Mouse (Mus musculus): ENCODE measurements around the gene Olfr222. TPM values are rescaled to one million over a fixed set of nuclear protein-coding genes. Genes with fewer than 3 reads are reported as not detected.

Olfr222 gene
- polyA plus RNA-seq, 1 experiment from 2014 or later: not detected

DNA sequence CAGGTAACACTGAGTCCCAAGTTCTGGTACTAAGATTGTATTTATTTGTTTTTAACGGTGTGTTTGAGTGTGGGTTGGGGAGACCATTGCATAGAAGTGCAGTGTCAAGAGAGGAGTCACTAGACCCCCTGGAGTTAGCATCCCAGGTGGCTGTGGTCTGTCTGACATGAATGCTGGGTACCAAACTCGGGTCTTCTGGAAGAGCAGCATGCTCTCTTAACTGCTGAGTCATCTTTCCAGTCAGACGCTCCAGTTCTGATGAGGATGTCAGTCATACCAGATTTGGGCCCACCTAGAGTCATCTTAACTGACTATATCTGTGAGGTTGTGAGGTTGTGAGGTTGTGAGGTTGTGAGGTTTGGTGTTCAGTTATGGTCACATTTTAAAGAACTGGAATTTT lies 15.1 kb downstream of the Olfr222 start:
- no peak overlapping the region for H3K4me3 ChIP-seq (ENCODE audit: low read depth, low read length)
- DNase-seq (ENCODE audit: low spot score) (no peak), ATAC-seq (ENCODE audit: insufficient number of reproducible peaks, low FRiP score, low TSS enrichment, low read depth) (no peak)
- no peak overlapping the region for H3K9ac ChIP-seq (ENCODE audit: low read length)
- no peak overlapping the region for H3K27ac ChIP-seq (replicated peaks; ENCODE audit: low read depth, low read length)
- H3K4me2 ChIP-seq (ENCODE audit: low read depth, severe bottlenecking): no peak overlapping the region
- no peaks in the 10 kb centered on the region for H3K4me1 ChIP-seq (ENCODE audit: control insufficient read depth, insufficient read depth, low read length)
- H3K36me3 ChIP-seq (ENCODE audit: control insufficient read depth, insufficient read depth, low read length): no peaks in the 10 kb centered on the region
- no peaks in the 10 kb centered on the region for H3K27me3 ChIP-seq (ENCODE audit: control insufficient read depth, insufficient read depth, low read length)
- no peaks in the 10 kb centered on the region for H3K9me3 ChIP-seq (ENCODE audit: control insufficient read depth, low read length)
- WGBS: 68% methylated on average over 3 of the region's 3 CpGs

DNA sequence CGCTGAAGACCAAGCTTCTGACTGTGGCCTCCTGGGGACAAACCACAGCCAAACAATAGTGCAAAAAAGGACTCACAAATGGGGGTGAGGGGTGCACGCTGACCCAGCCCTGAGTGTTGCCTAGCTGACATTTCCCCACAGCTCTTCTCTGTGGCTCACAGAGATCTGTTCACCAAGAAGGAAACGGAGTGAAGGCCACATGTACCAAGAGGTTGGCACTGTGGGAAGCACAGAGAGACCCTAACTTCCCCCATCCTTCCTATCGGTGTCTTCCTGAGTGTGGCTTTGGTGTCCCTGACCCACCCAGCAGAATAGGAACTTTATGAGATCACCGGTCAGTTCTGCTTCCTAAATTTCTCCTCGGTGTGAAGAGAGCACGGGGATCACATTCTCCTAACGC lies 21.5 kb downstream of the Olfr222 start:
- no peak overlapping the region for H3K27ac ChIP-seq (replicated peaks; ENCODE audit: low read depth, low read length)
- H3K27me3 ChIP-seq (ENCODE audit: control insufficient read depth, insufficient read depth, low read length): no peaks in the 10 kb centered on the region
- ATAC-seq (ENCODE audit: insufficient number of reproducible peaks, low FRiP score, low TSS enrichment, low read depth) (no peak), DNase-seq (ENCODE audit: low spot score) (no peak)
- H3K9me3 ChIP-seq (ENCODE audit: control insufficient read depth, low read length): no peaks in the 10 kb centered on the region
- H3K4me1 ChIP-seq (ENCODE audit: control insufficient read depth, insufficient read depth, low read length): no peaks in the 10 kb centered on the region
- H3K9ac ChIP-seq (ENCODE audit: low read length): no peak overlapping the region
- no peak overlapping the region for H3K4me2 ChIP-seq (ENCODE audit: low read depth, severe bottlenecking)
- H3K36me3 ChIP-seq (ENCODE audit: control insufficient read depth, insufficient read depth, low read length): no peaks in the 10 kb centered on the region
- 84% methylated on average over 8 of the region's 8 CpGs for WGBS
- no peak overlapping the region for H3K4me3 ChIP-seq (ENCODE audit: low read depth, low read length)

DNA sequence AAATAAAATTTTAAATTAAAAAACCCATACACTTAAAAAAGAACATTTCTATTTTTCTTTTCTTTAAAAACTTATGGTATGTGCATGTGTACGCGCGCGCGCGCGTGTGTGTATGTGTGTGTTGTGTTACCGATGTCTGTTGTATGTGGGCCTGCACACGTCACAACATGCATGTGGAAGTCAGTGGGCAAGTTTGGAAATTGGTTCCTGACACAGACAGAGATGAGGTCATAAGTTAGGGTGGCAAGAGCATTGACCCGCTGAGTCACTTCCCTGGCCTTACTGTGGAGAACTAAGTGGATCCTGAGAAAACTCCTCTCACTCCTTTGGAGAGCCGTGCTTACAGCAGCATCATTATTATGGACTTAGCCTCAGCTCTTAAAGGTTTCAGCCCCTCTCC lies 21.9 kb downstream of the Olfr222 start:
- Histone ChIP-seq H3K27me3 (ENCODE audit: control insufficient read depth, insufficient read depth, low read length) (no peaks in the 10 kb centered on the region), H3K4me3 (ENCODE audit: low read depth, low read length) (no peak overlapping the region), H3K9ac (ENCODE audit: low read length) (no peak overlapping the region), H3K4me1 (ENCODE audit: control insufficient read depth, insufficient read depth, low read length) (no peaks in the 10 kb centered on the region), H3K9me3 (ENCODE audit: control insufficient read depth, low read length) (no peaks in the 10 kb centered on the region), H3K36me3 (ENCODE audit: control insufficient read depth, insufficient read depth, low read length) (no peaks in the 10 kb centered on the region), H3K27ac (replicated peaks; ENCODE audit: low read depth, low read length) (no peak overlapping the region), H3K4me2 (ENCODE audit: low read depth, severe bottlenecking) (no peak overlapping the region)
- no peak for ATAC-seq (ENCODE audit: insufficient number of reproducible peaks, low FRiP score, low TSS enrichment, low read depth)
- WGBS: 95% methylated on average over 11 of the region's 11 CpGs
- DNase-seq (ENCODE audit: low spot score): no peak

DNA sequence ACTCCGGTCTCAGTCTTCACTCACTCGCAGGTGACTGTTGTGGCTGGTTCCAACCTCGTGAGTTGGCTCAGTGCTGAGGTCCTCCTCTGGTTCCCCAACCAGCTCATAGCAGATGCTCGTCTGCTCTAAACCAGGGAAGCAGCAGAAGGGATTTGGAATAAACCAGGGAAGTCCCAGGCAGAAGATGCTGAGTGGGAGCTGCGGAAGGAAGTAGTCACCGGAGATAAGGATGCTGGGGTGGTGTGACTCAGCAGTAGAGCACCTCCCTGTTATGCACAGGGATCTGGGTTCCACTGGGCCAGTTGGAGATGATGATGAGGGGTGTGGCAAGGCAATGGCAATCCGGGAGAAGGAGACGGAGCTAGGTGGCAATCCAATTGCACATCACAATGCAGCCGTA lies 32.0 kb downstream of the Olfr222 start:
- WGBS: 84% methylated on average over 9 of the region's 9 CpGs

DNA sequence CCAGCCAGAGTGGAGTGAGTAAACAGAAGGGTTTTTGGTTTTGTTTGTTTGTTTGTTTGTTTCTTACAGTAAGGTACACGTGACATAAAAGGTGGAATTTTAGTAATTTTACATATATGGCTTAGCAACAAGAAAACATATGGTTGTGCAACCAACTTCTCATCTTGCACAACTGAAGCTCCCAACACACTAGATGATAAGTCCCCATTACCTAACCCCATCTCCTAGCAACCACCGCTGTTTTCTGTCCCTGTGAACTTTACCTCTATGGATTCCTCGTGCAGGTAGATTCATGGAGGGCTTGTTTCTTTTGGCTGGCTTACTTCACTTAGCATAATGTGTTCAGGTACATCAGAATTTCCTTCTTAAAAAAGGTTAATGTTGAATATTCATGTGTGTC lies 32.7 kb downstream of the Olfr222 start:
- Histone ChIP-seq H3K9me3 (ENCODE audit: control insufficient read depth, low read length) (no peaks in the 10 kb centered on the region), H3K27ac (replicated peaks; ENCODE audit: low read depth, low read length) (no peak overlapping the region), H3K27me3 (ENCODE audit: control insufficient read depth, insufficient read depth, low read length) (no peaks in the 10 kb centered on the region), H3K9ac (ENCODE audit: low read length) (no peak overlapping the region), H3K4me3 (ENCODE audit: low read depth, low read length) (no peak overlapping the region), H3K4me2 (ENCODE audit: low read depth, severe bottlenecking) (no peak overlapping the region), H3K36me3 (ENCODE audit: control insufficient read depth, insufficient read depth, low read length) (no peaks in the 10 kb centered on the region), H3K4me1 (ENCODE audit: control insufficient read depth, insufficient read depth, low read length) (no peaks in the 10 kb centered on the region)
- DNase-seq (ENCODE audit: low spot score) (no peak), ATAC-seq (ENCODE audit: insufficient number of reproducible peaks, low FRiP score, low TSS enrichment, low read depth) (no peak)
- WGBS: 84% methylated on average over 3 of the region's 3 CpGs

More for the DNA sequence above, 32.0 kb downstream of the Olfr222 start:
- no peaks in the 10 kb centered on the region for H3K36me3 ChIP-seq (ENCODE audit: control insufficient read depth, insufficient read depth, low read length)
- H3K27me3 ChIP-seq (ENCODE audit: control insufficient read depth, insufficient read depth, low read length): no peaks in the 10 kb centered on the region
- no peaks in the 10 kb centered on the region for H3K9me3 ChIP-seq (ENCODE audit: control insufficient read depth, low read length)
- no peak overlapping the region for H3K27ac ChIP-seq (replicated peaks; ENCODE audit: low read depth, low read length)
- no peak overlapping the region for H3K4me2 ChIP-seq (ENCODE audit: low read depth, severe bottlenecking)
- no peak overlapping the region for H3K4me3 ChIP-seq (ENCODE audit: low read depth, low read length)
- H3K9ac ChIP-seq (ENCODE audit: low read length): no peak overlapping the region
- DNase-seq (ENCODE audit: low spot score) (no peak), ATAC-seq (ENCODE audit: insufficient number of reproducible peaks, low FRiP score, low TSS enrichment, low read depth) (no peak)
- no peaks in the 10 kb centered on the region for H3K4me1 ChIP-seq (ENCODE audit: control insufficient read depth, insufficient read depth, low read length)

DNA sequence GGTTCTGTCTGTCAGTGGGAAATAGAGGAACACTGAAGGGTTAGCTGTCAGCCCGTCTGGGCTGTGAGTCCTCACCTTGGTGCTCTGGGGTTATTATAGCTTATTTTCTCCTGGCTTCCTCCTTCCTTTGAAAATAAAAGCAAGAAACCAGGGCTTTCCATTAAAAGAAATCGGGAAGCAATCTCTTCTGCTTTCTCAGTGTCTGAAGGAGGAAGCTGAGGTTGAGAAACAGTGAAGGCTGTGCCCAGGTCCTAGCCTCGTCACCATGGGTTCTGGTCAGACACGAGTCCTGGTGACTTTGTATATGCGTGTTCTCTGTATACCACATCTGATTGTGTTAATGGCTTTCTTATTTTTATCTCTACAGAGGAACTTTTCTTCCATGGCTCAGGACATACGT lies 33.6 kb downstream of the Olfr222 start:
- Histone ChIP-seq H3K4me3 (ENCODE audit: low read depth, low read length) (no peak overlapping the region), H3K4me1 (ENCODE audit: control insufficient read depth, insufficient read depth, low read length) (no peaks in the 10 kb centered on the region), H3K27me3 (ENCODE audit: control insufficient read depth, insufficient read depth, low read length) (no peaks in the 10 kb centered on the region), H3K27ac (replicated peaks; ENCODE audit: low read depth, low read length) (no peak overlapping the region), H3K36me3 (ENCODE audit: control insufficient read depth, insufficient read depth, low read length) (no peaks in the 10 kb centered on the region), H3K9ac (ENCODE audit: low read length) (no peak overlapping the region), H3K9me3 (ENCODE audit: control insufficient read depth, low read length) (no peaks in the 10 kb centered on the region), H3K4me2 (ENCODE audit: low read depth, severe bottlenecking) (no peak overlapping the region)
- WGBS: 82% methylated on average over 6 of the region's 6 CpGs
- DNase-seq (ENCODE audit: low spot score): no peak
- ATAC-seq (ENCODE audit: insufficient number of reproducible peaks, low FRiP score, low TSS enrichment, low read depth): no peak

DNA sequence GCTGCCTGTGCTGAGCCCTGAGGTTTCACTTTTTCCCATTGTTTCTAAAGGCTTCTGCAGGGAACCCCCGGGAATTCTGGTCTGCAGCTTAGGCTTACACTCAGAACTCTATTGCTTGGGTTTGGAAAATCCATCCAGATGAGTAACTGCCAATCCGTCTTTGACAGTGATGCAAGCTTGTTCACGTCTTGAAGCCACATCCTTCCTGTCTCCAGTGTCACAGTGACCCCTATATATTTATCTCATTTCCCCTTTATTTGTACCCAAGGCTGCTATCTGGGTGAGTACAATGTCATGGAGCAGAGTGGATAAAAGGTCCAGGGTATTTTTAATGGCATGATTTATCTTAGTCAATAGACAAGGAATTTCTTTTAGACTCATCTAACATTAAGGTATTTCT lies 34.7 kb downstream of the Olfr222 start, which contains the start of gene Nlrp3:
Gene Nlrp3, plus strand, starts transcription at position 245 of the 400 bp plus-strand sequence.
- ATAC-seq (ENCODE audit: insufficient number of reproducible peaks, low FRiP score, low TSS enrichment, low read depth) (no peak), DNase-seq (ENCODE audit: low spot score) (no peak)
- Histone ChIP-seq H3K36me3 (ENCODE audit: control insufficient read depth, insufficient read depth, low read length) (no peaks in the 10 kb centered on the region), H3K9me3 (ENCODE audit: control insufficient read depth, low read length) (no peaks in the 10 kb centered on the region), H3K4me3 (ENCODE audit: low read depth, low read length) (no peak within 1 kb of the TSS), H3K4me1 (ENCODE audit: control insufficient read depth, insufficient read depth, low read length) (no peaks in the 10 kb centered on the region), H3K27ac (replicated peaks; ENCODE audit: low read depth, low read length) (no peak within 1 kb of the TSS), H3K9ac (ENCODE audit: low read length) (no peak within 1 kb of the TSS), H3K4me2 (ENCODE audit: low read depth, severe bottlenecking) (no peak within 1 kb of the TSS), H3K27me3 (ENCODE audit: control insufficient read depth, insufficient read depth, low read length) (no peaks in the 10 kb centered on the region)
- WGBS: 66% methylated on average over 3 of the region's 3 CpGs

DNA sequence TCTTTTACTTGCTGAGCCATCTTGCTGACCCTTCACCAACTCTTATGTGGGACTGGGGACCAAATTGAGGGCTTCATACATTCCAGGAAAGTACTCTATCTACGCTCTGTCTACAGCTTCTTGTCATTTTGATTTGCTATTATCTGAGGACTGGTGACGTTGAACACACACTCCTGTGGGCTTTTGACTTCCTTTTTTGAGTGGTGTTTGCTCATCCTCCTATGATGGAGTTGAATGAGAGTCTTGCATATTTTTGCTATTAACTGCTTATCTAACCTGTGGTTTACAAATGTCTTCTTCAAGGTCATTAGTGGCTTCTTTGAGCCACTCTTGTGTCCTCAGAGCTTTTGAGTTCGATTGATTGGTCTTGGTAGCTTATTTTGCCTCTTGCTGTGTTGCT lies 35.9 kb downstream of the Olfr222 start:
- no peak overlapping the region for H3K4me2 ChIP-seq (ENCODE audit: low read depth, severe bottlenecking)
- H3K27ac ChIP-seq (replicated peaks; ENCODE audit: low read depth, low read length): no peak overlapping the region
- no peaks in the 10 kb centered on the region for H3K9me3 ChIP-seq (ENCODE audit: control insufficient read depth, low read length)
- H3K27me3 ChIP-seq (ENCODE audit: control insufficient read depth, insufficient read depth, low read length): no peaks in the 10 kb centered on the region
- no peak overlapping the region for H3K9ac ChIP-seq (ENCODE audit: low read length)
- DNase-seq (ENCODE audit: low spot score): no peak
- ATAC-seq (ENCODE audit: insufficient number of reproducible peaks, low FRiP score, low TSS enrichment, low read depth): no peak
- H3K36me3 ChIP-seq (ENCODE audit: control insufficient read depth, insufficient read depth, low read length): no peaks in the 10 kb centered on the region
- no peaks in the 10 kb centered on the region for H3K4me1 ChIP-seq (ENCODE audit: control insufficient read depth, insufficient read depth, low read length)
- WGBS: 80% methylated on average over 3 of the region's 3 CpGs
- no peak overlapping the region for H3K4me3 ChIP-seq (ENCODE audit: low read depth, low read length)

DNA sequence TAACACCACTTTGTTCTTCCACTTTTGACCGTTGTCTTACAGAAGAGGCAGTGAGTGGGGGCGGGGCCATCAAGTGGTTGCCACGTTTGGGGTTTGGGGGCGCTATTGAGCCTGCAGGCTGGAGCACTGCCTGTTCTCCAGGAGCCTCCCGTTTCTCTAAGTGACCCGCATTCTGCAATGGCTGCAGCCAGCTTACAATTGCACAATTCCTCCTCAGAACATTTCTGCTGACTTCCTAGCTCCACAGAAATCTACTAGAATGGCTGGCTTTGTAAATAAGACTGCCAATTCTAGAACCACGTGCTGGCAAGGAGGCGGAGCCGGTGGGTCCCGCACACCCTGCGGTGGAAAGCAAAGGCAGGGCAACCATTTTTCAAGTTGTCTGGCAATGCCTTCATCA lies 37.6 kb downstream of the Olfr222 start:
- WGBS: 46% methylated on average over 11 of the region's 11 CpGs
- no peak for DNase-seq (ENCODE audit: low spot score)
- Histone ChIP-seq H3K4me3 (ENCODE audit: low read depth, low read length) (no peak overlapping the region), H3K27me3 (ENCODE audit: control insufficient read depth, insufficient read depth, low read length) (no peaks in the 10 kb centered on the region), H3K4me1 (ENCODE audit: control insufficient read depth, insufficient read depth, low read length) (no peaks in the 10 kb centered on the region), H3K4me2 (ENCODE audit: low read depth, severe bottlenecking) (no peak overlapping the region), H3K27ac (replicated peaks; ENCODE audit: low read depth, low read length) (no peak overlapping the region), H3K36me3 (ENCODE audit: control insufficient read depth, insufficient read depth, low read length) (no peaks in the 10 kb centered on the region), H3K9ac (ENCODE audit: low read length) (no peak overlapping the region), H3K9me3 (ENCODE audit: control insufficient read depth, low read length) (no peaks in the 10 kb centered on the region)
- ATAC-seq (ENCODE audit: insufficient number of reproducible peaks, low FRiP score, low TSS enrichment, low read depth): no peak

Measured in limb, embryonic 11.5 days (tissue).